Mouse (Mus musculus) embryonic facial prominence, embryonic 13.5 days (tissue): Measurements from ENCODE around the gene Il2ra. TPM values are rescaled to one million over a fixed set of nuclear protein-coding genes. Genes with fewer than 3 reads are reported as not detected.

Source experiments
- ATAC-seq: fragments of 200-750 bp; cut with Nextera tagmentation; 2 replicates; pipeline ENCODE4 v1.8.0; 2017; ENCODE audit warnings: low read depth; ENCODE audit not compliant: insufficient number of reproducible peaks, insufficient read depth, low FRiP score, low TSS enrichment
- H3K27ac ChIP-seq: fragments of 300-500 bp; sonication (generic); 2 replicates; pipeline ENCODE4 v1.5.1; 2015; ENCODE audit warnings: moderate library complexity, mild to moderate bottlenecking, inconsistent platforms
- H3K27me3 ChIP-seq: fragments of 300-500 bp; sonication (generic); 2 replicates; pipeline ENCODE4 v1.6.1; 2015; ENCODE audit warnings: mild to moderate bottlenecking, inconsistent platforms
- H3K36me3 ChIP-seq: fragments of 300-500 bp; sonication (generic); 2 replicates; pipeline ENCODE4 v1.6.1; 2015; ENCODE audit warnings: mild to moderate bottlenecking, inconsistent platforms
- H3K4me1 ChIP-seq: fragments of 300-500 bp; sonication (generic); 2 replicates; pipeline ENCODE4 v1.6.1; 2015; ENCODE audit warnings: inconsistent platforms
- H3K4me2 ChIP-seq: fragments of 300-500 bp; sonication (generic); 2 replicates; pipeline ENCODE4 v1.6.1; 2015; ENCODE audit warnings: moderate library complexity, mild to moderate bottlenecking, inconsistent platforms
- H3K4me3 ChIP-seq: fragments of 300-500 bp; sonication (generic); 2 replicates; pipeline ENCODE4 v1.5.1; 2015; ENCODE audit warnings: mild to moderate bottlenecking, inconsistent platforms
- H3K9ac ChIP-seq: fragments of 300-500 bp; sonication (generic); 2 replicates; pipeline ENCODE4 v1.6.1; 2015; ENCODE audit warnings: mild to moderate bottlenecking, inconsistent platforms
- H3K9me3 ChIP-seq: fragments of 300-500 bp; sonication (generic); 2 replicates; pipeline ENCODE4 v1.6.1; 2016; ENCODE audit warnings: inconsistent platforms
- WGBS: fragments of 180-500 bp; shearing (Covaris S2); methylation state at CpG from one replicate; pipeline ENCODE4 v1.1.7; 2015; ENCODE audit warnings: mixed read lengths; 5-methylcytosine and 5-hydroxymethylcytosine counted together
- polyA plus RNA-seq: library from polyadenylated mRNA; unstranded; fragments of >200 nt; fragmentation: Nextera tagmentation; extraction: Ambion mirVana; gene quantifications from 2 replicates; pipeline ENCODE4 v1.2.1, GENCODE M21; 2015

Il2ra gene
- polyA plus RNA-seq, 1 experiment from 2014 or later: not detected

GRCm38 (mm10) chr2:11735853-11736252 lies 93.2 kb downstream of the Il2ra start:
- no peak overlapping the region for H3K9ac ChIP-seq
- no peak overlapping the region for H3K27ac ChIP-seq
- no peak overlapping the region for H3K4me3 ChIP-seq
- ATAC-seq: no peak
- WGBS: 83% methylated on average over 6 of the region's 6 CpGs
- no peaks in the 10 kb centered on the region for H3K27me3 ChIP-seq
- no peaks in the 10 kb centered on the region for H3K9me3 ChIP-seq
- no peak overlapping the region for H3K4me2 ChIP-seq
- H3K4me1 ChIP-seq: no peaks in the 10 kb centered on the region
- H3K36me3 ChIP-seq: peaks cover 25% of the 10 kb centered on the region

- ATAC-seq: no peak
- 90% methylated on average over 3 of the region's 3 CpGs for WGBS
- no peak overlapping the region for H3K4me3 ChIP-seq
Measured at GRCm38 (mm10) chr2:11738794-11739193, 96.2 kb downstream of the Il2ra start.

GRCm38 (mm10) chr2:11739516-11740051 lies 97.0 kb downstream of the Il2ra start:
- H3K4me2 ChIP-seq: no peak overlapping the region
- peaks cover 59% of the 10 kb centered on the region for H3K36me3 ChIP-seq
- no peaks in the 10 kb centered on the region for H3K4me1 ChIP-seq
- H3K27me3 ChIP-seq: no peaks in the 10 kb centered on the region
- no peak overlapping the region for H3K9ac ChIP-seq
- H3K27ac ChIP-seq: no peak overlapping the region
- ATAC-seq: no peak
- H3K9me3 ChIP-seq: no peaks in the 10 kb centered on the region
- WGBS: 94% methylated on average over 4 of the region's 4 CpGs
- no peak overlapping the region for H3K4me3 ChIP-seq

More at GRCm38 (mm10) chr2:11738794-11739193, 96.2 kb downstream of the Il2ra start:
- no peaks in the 10 kb centered on the region for H3K27me3 ChIP-seq
- no peak overlapping the region for H3K9ac ChIP-seq
- H3K36me3 ChIP-seq: peaks cover 54% of the 10 kb centered on the region
- H3K4me1 ChIP-seq: no peaks in the 10 kb centered on the region
- no peak overlapping the region for H3K4me2 ChIP-seq
- no peaks in the 10 kb centered on the region for H3K9me3 ChIP-seq
- H3K27ac ChIP-seq: no peak overlapping the region

Other genes starting within 250 kb of the Il2ra start
- gene Pfkfb3, start 88.7 kb upstream of the Il2ra start, polyA plus RNA-seq: 13.4 and 15.6 TPM in 2 replicates
- gene Rbm17, start 38.7 kb upstream of the Il2ra start, polyA plus RNA-seq: 166 and 170 TPM in 2 replicates
- not detected in 2 replicates for gene Gm17490, start 16.5 kb upstream of the Il2ra start, polyA plus RNA-seq
- gene Il15ra, start 62.5 kb downstream of the Il2ra start, polyA plus RNA-seq: 0.73 and 1.5 TPM in 2 replicates
- 121 and 139 TPM in 2 replicates for gene Fbh1, start 134.8 kb downstream of the Il2ra start, polyA plus RNA-seq
- 48.2 and 55.5 TPM in 2 replicates for gene Ankrd16, start 135.1 kb downstream of the Il2ra start, polyA plus RNA-seq